Mouse (Mus musculus): ENCODE data around the gene Rprd1b. TPM values are rescaled to one million over a fixed set of nuclear protein-coding genes. Genes with fewer than 3 reads are reported as not detected.

Rprd1b gene
- polyA plus RNA-seq, 1 experiment from 2014 or later = 31.1 TPM

- Histone ChIP-seq H3K4me2 (ENCODE audit: low read length) (no peak overlapping the region), H3K27ac (ENCODE audit: low read depth, low read length) (peak overlapping the region; percentile 30)
- ATAC-seq = peak; percentile 63
Measured at GRCm38 (mm10) chr2:158177574-158177973, 149.3 kb downstream of the Rprd1b start.

GRCm38 (mm10) chr2:158178139-158178538, 149.8 kb downstream of the Rprd1b start:
- H3K9ac ChIP-seq (ENCODE audit: low read length) = no peak overlapping the region
- 75% methylated on average over 4 of the region's 4 CpGs for WGBS
- no peaks in the 10 kb centered on the region for H3K9me3 ChIP-seq (replicated peaks; ENCODE audit: control insufficient read depth, low read length)
- H3K27me3 ChIP-seq (replicated peaks; ENCODE audit: control insufficient read depth, insufficient read depth, low read length) = no peaks in the 10 kb centered on the region
- ATAC-seq (no peak), DNase-seq (ENCODE audit: low spot score) (no peak)
- H3K4me2 ChIP-seq (ENCODE audit: low read length) = no peak overlapping the region
- peaks cover 24% of the 10 kb centered on the region for H3K4me1 ChIP-seq (ENCODE audit: control insufficient read depth, insufficient read depth, low read length)
- H3K4me3 ChIP-seq (ENCODE audit: low read depth, low read length) = no peak overlapping the region
- no peaks in the 10 kb centered on the region for H3K36me3 ChIP-seq (ENCODE audit: control insufficient read depth, insufficient read depth, low read length)
- peak overlapping the region; percentile 30; the same call in 1 of the 2 replicates for H3K27ac ChIP-seq (ENCODE audit: low read depth, low read length)

More at GRCm38 (mm10) chr2:158177574-158177973, 149.3 kb downstream of the Rprd1b start:
- no peaks in the 10 kb centered on the region for H3K36me3 ChIP-seq (ENCODE audit: control insufficient read depth, insufficient read depth, low read length)
- no peaks in the 10 kb centered on the region for H3K27me3 ChIP-seq (replicated peaks; ENCODE audit: control insufficient read depth, insufficient read depth, low read length)
- DNase-seq (ENCODE audit: low spot score) = peak; percentile 87
- no peaks in the 10 kb centered on the region for H3K9me3 ChIP-seq (replicated peaks; ENCODE audit: control insufficient read depth, low read length)
- no peak overlapping the region for H3K9ac ChIP-seq (ENCODE audit: low read length)
- H3K4me1 ChIP-seq (ENCODE audit: control insufficient read depth, insufficient read depth, low read length) = peaks cover 24% of the 10 kb centered on the region
- 2% methylated on average over 3 of the region's 3 CpGs for WGBS
- H3K4me3 ChIP-seq (ENCODE audit: low read depth, low read length) = no peak overlapping the region

- DNase-seq (ENCODE audit: low spot score) = peak; percentile 28
- peak overlapping the region; percentile 5; the same call in 1 of the 2 replicates for H3K9ac ChIP-seq (ENCODE audit: low read length)
- ATAC-seq = no peak; the same call in 1 of the 2 replicates
Measured at GRCm38 (mm10) chr2:158178696-158179369, 150.5 kb downstream of the Rprd1b start.

GRCm38 (mm10) chr2:158179370-158180111, 151.2 kb downstream of the Rprd1b start:
- Histone ChIP-seq H3K9ac (ENCODE audit: low read length) (no peak overlapping the region), H3K27me3 (replicated peaks; ENCODE audit: control insufficient read depth, insufficient read depth, low read length) (no peaks in the 10 kb centered on the region), H3K4me3 (ENCODE audit: low read depth, low read length) (no peak overlapping the region; the same call in 1 of the 2 replicates), H3K36me3 (ENCODE audit: control insufficient read depth, insufficient read depth, low read length) (no peaks in the 10 kb centered on the region), H3K4me2 (ENCODE audit: low read length) (peak overlapping the region; percentile 33), H3K9me3 (replicated peaks; ENCODE audit: control insufficient read depth, low read length) (no peaks in the 10 kb centered on the region), H3K27ac (ENCODE audit: low read depth, low read length) (peak overlapping the region; percentile 14; the same call in 1 of the 2 replicates), H3K4me1 (ENCODE audit: control insufficient read depth, insufficient read depth, low read length) (peaks cover 24% of the 10 kb centered on the region)
- DNase-seq (ENCODE audit: low spot score) (peak; percentile 81), ATAC-seq (peak; percentile 30; the same call in 1 of the 2 replicates)
- 13% methylated on average over 18 of the region's 18 CpGs for WGBS

More at GRCm38 (mm10) chr2:158178696-158179369, 150.5 kb downstream of the Rprd1b start:
- peak overlapping the region; percentile 33 for H3K4me2 ChIP-seq (ENCODE audit: low read length)
- no peak overlapping the region for H3K27ac ChIP-seq (ENCODE audit: low read depth, low read length)
- H3K4me1 ChIP-seq (ENCODE audit: control insufficient read depth, insufficient read depth, low read length) = peaks cover 24% of the 10 kb centered on the region
- no peaks in the 10 kb centered on the region for H3K9me3 ChIP-seq (replicated peaks; ENCODE audit: control insufficient read depth, low read length)
- WGBS = 11% methylated on average over 16 of the region's 19 CpGs
- H3K4me3 ChIP-seq (ENCODE audit: low read depth, low read length) = no peak overlapping the region; the same call in 1 of the 2 replicates
- no peaks in the 10 kb centered on the region for H3K36me3 ChIP-seq (ENCODE audit: control insufficient read depth, insufficient read depth, low read length)
- H3K27me3 ChIP-seq (replicated peaks; ENCODE audit: control insufficient read depth, insufficient read depth, low read length) = no peaks in the 10 kb centered on the region

GRCm38 (mm10) chr2:158180797-158181196, 152.5 kb downstream of the Rprd1b start:
- no peak overlapping the region for H3K27ac ChIP-seq (ENCODE audit: low read depth, low read length)
- WGBS = 43% methylated on average over 9 of the region's 9 CpGs
- H3K4me2 ChIP-seq (ENCODE audit: low read length) = no peak overlapping the region
- DNase-seq (ENCODE audit: low spot score) = peak; percentile 43
- no peaks in the 10 kb centered on the region for H3K9me3 ChIP-seq (replicated peaks; ENCODE audit: control insufficient read depth, low read length)
- H3K9ac ChIP-seq (ENCODE audit: low read length) = no peak overlapping the region
- H3K27me3 ChIP-seq (replicated peaks; ENCODE audit: control insufficient read depth, insufficient read depth, low read length) = no peaks in the 10 kb centered on the region
- peaks cover 24% of the 10 kb centered on the region for H3K4me1 ChIP-seq (ENCODE audit: control insufficient read depth, insufficient read depth, low read length)
- H3K36me3 ChIP-seq (ENCODE audit: control insufficient read depth, insufficient read depth, low read length) = no peaks in the 10 kb centered on the region
- no peak for ATAC-seq
- H3K4me3 ChIP-seq (ENCODE audit: low read depth, low read length) = no peak overlapping the region

Other genes with a start within 250 kb of the Rprd1b start
- 4.7 and 6.8 TPM in 2 replicates for gene Vstm2l, start 113.8 kb upstream of the Rprd1b start, polyA plus RNA-seq (2014; fragmentation: Nextera tagmentation; extraction: Ambion mirVana)
- gene Tti1, start 64 bp upstream of the Rprd1b start, polyA plus RNA-seq (2014; fragmentation: Nextera tagmentation; extraction: Ambion mirVana) = 17.5 and 17.6 TPM in 2 replicates
- 5.0 and 7.0 TPM in 2 replicates for gene Tgm2, start 117.9 kb downstream of the Rprd1b start, polyA plus RNA-seq (2014; fragmentation: Nextera tagmentation; extraction: Ambion mirVana)
- 1.5 and 2.2 TPM in 2 replicates for gene D630003M21Rik, start 200.7 kb downstream of the Rprd1b start, polyA plus RNA-seq (2014; fragmentation: Nextera tagmentation; extraction: Ambion mirVana)
- gene Bpi, start 229.6 kb downstream of the Rprd1b start, polyA plus RNA-seq (2014; fragmentation: Nextera tagmentation; extraction: Ambion mirVana) = not detected in 2 replicates

All from forebrain, embryonic 14.5 days (tissue).